Mouse (Mus musculus) lung, postnatal 0 days (tissue): ENCODE results near the gene Id3.
A peak's percentile ranks its signal among the peaks of the same experiment; 100 is the strongest.

Source experiments
- CTCF ChIP-seq: IDR thresholded peaks from 2 replicates; pipeline ENCODE4 v1.5.1; 2016; ENCODE audit warnings: antibody characterized with exemption, mild to moderate bottlenecking
- EP300 ChIP-seq: IDR thresholded peaks from 2 replicates; pipeline ENCODE4 v1.6.1; 2016; ENCODE audit warnings: antibody characterized with exemption, mild to moderate bottlenecking, control low read depth

GRCm38 (mm10) chr4:136188973-136189737 lies 45.9 kb downstream of the Id3 start:
- TF ChIP-seq CTCF, result peak; percentile 62
- TF ChIP-seq EP300, result no peak
